Mouse (Mus musculus): ENCODE results near the gene Dclk2. TPM values are rescaled to one million over a fixed set of nuclear protein-coding genes. Genes with fewer than 3 reads are reported as not detected.

Gene Dclk2
- polyA plus RNA-seq, 1 experiment from 2014 or later = 53.6 TPM

GRCm38 (mm10) chr3:86950652-86951051 is 30.0 kb upstream of the Dclk2 start:
- Histone ChIP-seq H3K4me3 (ENCODE audit: low read depth, low read length) (no peak overlapping the region), H3K4me1 (ENCODE audit: control insufficient read depth, insufficient read depth, low read length) (no peaks in the 10 kb centered on the region), H3K36me3 (ENCODE audit: control insufficient read depth, insufficient read depth, low read length) (no peaks in the 10 kb centered on the region), H3K27me3 (replicated peaks; ENCODE audit: control insufficient read depth, insufficient read depth, low read length) (no peaks in the 10 kb centered on the region), H3K9ac (ENCODE audit: low read length) (no peak overlapping the region), H3K4me2 (ENCODE audit: low read length) (no peak overlapping the region), H3K9me3 (replicated peaks; ENCODE audit: control insufficient read depth, low read length) (peaks cover 3% of the 10 kb centered on the region; the same call in 1 of the 2 replicates), H3K27ac (ENCODE audit: low read depth, low read length) (no peak overlapping the region)
- DNase-seq (ENCODE audit: low spot score) (no peak), ATAC-seq (no peak)
- 17% methylated on average over 2 of the region's 2 CpGs for WGBS

GRCm38 (mm10) chr3:86936254-86936836 is 15.7 kb upstream of the Dclk2 start:
- ATAC-seq (peak; percentile 99), DNase-seq (ENCODE audit: low spot score) (peak; percentile 92)
- WGBS = 3% methylated on average over 2 of the region's 2 CpGs
- no peak overlapping the region for H3K4me3 ChIP-seq (ENCODE audit: low read depth, low read length)
- H3K36me3 ChIP-seq (ENCODE audit: control insufficient read depth, insufficient read depth, low read length) = no peaks in the 10 kb centered on the region
- peak overlapping the region; percentile 68 for H3K27ac ChIP-seq (ENCODE audit: low read depth, low read length)
- no peak overlapping the region for H3K9ac ChIP-seq (ENCODE audit: low read length)
- H3K4me1 ChIP-seq (ENCODE audit: control insufficient read depth, insufficient read depth, low read length) = peaks cover 7% of the 10 kb centered on the region; the same call in 1 of the 2 replicates
- no peaks in the 10 kb centered on the region for H3K27me3 ChIP-seq (replicated peaks; ENCODE audit: control insufficient read depth, insufficient read depth, low read length)
- H3K4me2 ChIP-seq (ENCODE audit: low read length) = no peak overlapping the region
- no peaks in the 10 kb centered on the region for H3K9me3 ChIP-seq (replicated peaks; ENCODE audit: control insufficient read depth, low read length)

- ATAC-seq (no peak), DNase-seq (ENCODE audit: low spot score) (no peak)
- Histone ChIP-seq H3K4me3 (ENCODE audit: low read depth, low read length) (no peak overlapping the region), H3K9me3 (replicated peaks; ENCODE audit: control insufficient read depth, low read length) (no peaks in the 10 kb centered on the region), H3K4me1 (ENCODE audit: control insufficient read depth, insufficient read depth, low read length) (peaks cover 7% of the 10 kb centered on the region; the same call in 1 of the 2 replicates), H3K27me3 (replicated peaks; ENCODE audit: control insufficient read depth, insufficient read depth, low read length) (no peaks in the 10 kb centered on the region), H3K36me3 (ENCODE audit: control insufficient read depth, insufficient read depth, low read length) (no peaks in the 10 kb centered on the region), H3K27ac (ENCODE audit: low read depth, low read length) (no peak overlapping the region), H3K4me2 (ENCODE audit: low read length) (no peak overlapping the region), H3K9ac (ENCODE audit: low read length) (no peak overlapping the region)
- 83% methylated on average over 7 of the region's 7 CpGs for WGBS
Observed at GRCm38 (mm10) chr3:86933446-86933845, 12.8 kb upstream of the Dclk2 start.

- WGBS = 90% methylated on average over 10 of the region's 10 CpGs
- H3K27me3 ChIP-seq (replicated peaks; ENCODE audit: control insufficient read depth, insufficient read depth, low read length) = no peaks in the 10 kb centered on the region
- H3K4me3 ChIP-seq (ENCODE audit: low read depth, low read length) = no peak overlapping the region
- no peak overlapping the region for H3K9ac ChIP-seq (ENCODE audit: low read length)
- no peak overlapping the region for H3K4me2 ChIP-seq (ENCODE audit: low read length)
- no peak for DNase-seq (ENCODE audit: low spot score)
- peaks cover 8% of the 10 kb centered on the region; the same call in 1 of the 2 replicates for H3K4me1 ChIP-seq (ENCODE audit: control insufficient read depth, insufficient read depth, low read length)
- H3K36me3 ChIP-seq (ENCODE audit: control insufficient read depth, insufficient read depth, low read length) = no peaks in the 10 kb centered on the region
- H3K9me3 ChIP-seq (replicated peaks; ENCODE audit: control insufficient read depth, low read length) = no peaks in the 10 kb centered on the region
- no peak overlapping the region for H3K27ac ChIP-seq (ENCODE audit: low read depth, low read length)
- no peak for ATAC-seq
Observed at GRCm38 (mm10) chr3:86923686-86924085, 3.0 kb upstream of the Dclk2 start.

- peaks cover 9% of the 10 kb centered on the region; the same call in 1 of the 2 replicates for H3K36me3 ChIP-seq (ENCODE audit: control insufficient read depth, insufficient read depth, low read length)
- peaks cover 24% of the 10 kb centered on the region for H3K4me1 ChIP-seq (ENCODE audit: control insufficient read depth, insufficient read depth, low read length)
- ATAC-seq = no peak
Observed at GRCm38 (mm10) chr3:86921181-86921975, 726 bp upstream of the Dclk2 start.

GRCm38 (mm10) chr3:86919641-86920342 is 860 bp downstream of the Dclk2 start:
- Histone ChIP-seq H3K4me2 (ENCODE audit: low read length) (peak overlapping the region; percentile 79), H3K4me3 (ENCODE audit: low read depth, low read length) (peak overlapping the region; percentile 87), H3K36me3 (ENCODE audit: control insufficient read depth, insufficient read depth, low read length) (peaks cover 11% of the 10 kb centered on the region; the same call in 1 of the 2 replicates), H3K27me3 (replicated peaks; ENCODE audit: control insufficient read depth, insufficient read depth, low read length) (no peaks in the 10 kb centered on the region), H3K9ac (ENCODE audit: low read length) (peak overlapping the region; percentile 97), H3K4me1 (ENCODE audit: control insufficient read depth, insufficient read depth, low read length) (peaks cover 24% of the 10 kb centered on the region), H3K27ac (ENCODE audit: low read depth, low read length) (peak overlapping the region; percentile 90), H3K9me3 (replicated peaks; ENCODE audit: control insufficient read depth, low read length) (no peaks in the 10 kb centered on the region)
- under 1% methylated on average over 61 of the region's 61 CpGs for WGBS
- ATAC-seq (peak; percentile 40), DNase-seq (ENCODE audit: low spot score) (peak; percentile 59)

More at GRCm38 (mm10) chr3:86921181-86921975, 726 bp upstream of the Dclk2 start:
- no peak overlapping the region; the same call in 1 of the 2 replicates for H3K27ac ChIP-seq (ENCODE audit: low read depth, low read length)
- peak overlapping the region; percentile 87 for H3K4me3 ChIP-seq (ENCODE audit: low read depth, low read length)
- peak overlapping the region; percentile 97; the same call in 1 of the 2 replicates for H3K9ac ChIP-seq (ENCODE audit: low read length)
- no peak for DNase-seq (ENCODE audit: low spot score)
- no peaks in the 10 kb centered on the region for H3K9me3 ChIP-seq (replicated peaks; ENCODE audit: control insufficient read depth, low read length)
- peak overlapping the region; percentile 79 for H3K4me2 ChIP-seq (ENCODE audit: low read length)
- no peaks in the 10 kb centered on the region for H3K27me3 ChIP-seq (replicated peaks; ENCODE audit: control insufficient read depth, insufficient read depth, low read length)
- WGBS = 75% methylated on average over 18 of the region's 18 CpGs

- Histone ChIP-seq H3K36me3 (ENCODE audit: control insufficient read depth, insufficient read depth, low read length) (peaks cover 11% of the 10 kb centered on the region; the same call in 1 of the 2 replicates), H3K9me3 (replicated peaks; ENCODE audit: control insufficient read depth, low read length) (no peaks in the 10 kb centered on the region), H3K9ac (ENCODE audit: low read length) (no peak overlapping the region), H3K4me2 (ENCODE audit: low read length) (peak overlapping the region; percentile 79), H3K4me3 (ENCODE audit: low read depth, low read length) (peak overlapping the region; percentile 16), H3K27ac (ENCODE audit: low read depth, low read length) (no peak overlapping the region), H3K27me3 (replicated peaks; ENCODE audit: control insufficient read depth, insufficient read depth, low read length) (no peaks in the 10 kb centered on the region), H3K4me1 (ENCODE audit: control insufficient read depth, insufficient read depth, low read length) (peaks cover 24% of the 10 kb centered on the region)
- 96% methylated on average over 5 of the region's 5 CpGs for WGBS
- ATAC-seq = no peak
- DNase-seq (ENCODE audit: low spot score) = no peak
Observed at GRCm38 (mm10) chr3:86917048-86917447, 3.6 kb downstream of the Dclk2 start.

GRCm38 (mm10) chr3:86916626-86917025 is 4.0 kb downstream of the Dclk2 start:
- Histone ChIP-seq H3K9me3 (replicated peaks; ENCODE audit: control insufficient read depth, low read length) (no peaks in the 10 kb centered on the region), H3K4me1 (ENCODE audit: control insufficient read depth, insufficient read depth, low read length) (peaks cover 24% of the 10 kb centered on the region), H3K27ac (ENCODE audit: low read depth, low read length) (no peak overlapping the region), H3K4me2 (ENCODE audit: low read length) (peak overlapping the region; percentile 79), H3K36me3 (ENCODE audit: control insufficient read depth, insufficient read depth, low read length) (peaks cover 11% of the 10 kb centered on the region; the same call in 1 of the 2 replicates), H3K4me3 (ENCODE audit: low read depth, low read length) (peak overlapping the region; percentile 16), H3K27me3 (replicated peaks; ENCODE audit: control insufficient read depth, insufficient read depth, low read length) (no peaks in the 10 kb centered on the region), H3K9ac (ENCODE audit: low read length) (no peak overlapping the region)
- DNase-seq (ENCODE audit: low spot score) (no peak), ATAC-seq (no peak)
- 92% methylated on average over 4 of the region's 4 CpGs for WGBS

Data from forebrain, embryonic 14.5 days (tissue).